Mouse (Mus musculus): Measurements from ENCODE around the gene Rpl3. TPM values are rescaled to one million over a fixed set of nuclear protein-coding genes. Genes with fewer than 3 reads are reported as not detected.

The Rpl3 gene
- polyA plus RNA-seq, 1 experiment from 2014 or later: 1,049 TPM

- no peak overlapping the region for H3K4me3 ChIP-seq (ENCODE audit: low read length)
- 90% methylated on average over 6 of the region's 6 CpGs for WGBS
- H3K4me1 ChIP-seq (replicated peaks; ENCODE audit: control insufficient read depth, insufficient read depth, low read length): no peaks in the 10 kb centered on the region
- no peak overlapping the region for H3K27ac ChIP-seq (ENCODE audit: low read length)
- H3K9ac ChIP-seq (ENCODE audit: low read length): no peak overlapping the region
- no peaks in the 10 kb centered on the region for H3K27me3 ChIP-seq (ENCODE audit: control insufficient read depth, insufficient read depth, low read depth, low read length)
- no peak overlapping the region for H3K4me2 ChIP-seq (ENCODE audit: low read depth, low read length)
- no peaks in the 10 kb centered on the region for H3K36me3 ChIP-seq (ENCODE audit: control insufficient read depth, insufficient read depth, low read length)
- ATAC-seq (ENCODE audit: low read depth): no peak
- H3K9me3 ChIP-seq (ENCODE audit: control insufficient read depth, low read length): no peaks in the 10 kb centered on the region
Observed at GRCm38 (mm10) chr15:80119076-80119475, 27.4 kb upstream of the Rpl3 start.

- WGBS: 59% methylated on average over 8 of the region's 8 CpGs
- no peak overlapping the region for H3K4me2 ChIP-seq (ENCODE audit: low read depth, low read length)
- no peak overlapping the region for H3K27ac ChIP-seq (ENCODE audit: low read length)
- H3K9me3 ChIP-seq (ENCODE audit: control insufficient read depth, low read length): no peaks in the 10 kb centered on the region
- no peaks in the 10 kb centered on the region for H3K4me1 ChIP-seq (replicated peaks; ENCODE audit: control insufficient read depth, insufficient read depth, low read length)
- no peaks in the 10 kb centered on the region for H3K36me3 ChIP-seq (ENCODE audit: control insufficient read depth, insufficient read depth, low read length)
- no peak overlapping the region for H3K4me3 ChIP-seq (ENCODE audit: low read length)
- no peaks in the 10 kb centered on the region for H3K27me3 ChIP-seq (ENCODE audit: control insufficient read depth, insufficient read depth, low read depth, low read length)
- H3K9ac ChIP-seq (ENCODE audit: low read length): no peak overlapping the region
- no peak for ATAC-seq (ENCODE audit: low read depth)
Observed at GRCm38 (mm10) chr15:80117154-80117553, 25.5 kb upstream of the Rpl3 start.

- H3K27me3 ChIP-seq (ENCODE audit: control insufficient read depth, insufficient read depth, low read depth, low read length): no peaks in the 10 kb centered on the region
- H3K27ac ChIP-seq (ENCODE audit: low read length): no peak overlapping the region
- ATAC-seq (ENCODE audit: low read depth): no peak
- H3K4me3 ChIP-seq (ENCODE audit: low read length): no peak overlapping the region
- WGBS: 57% methylated on average over 13 of the region's 13 CpGs
- no peaks in the 10 kb centered on the region for H3K9me3 ChIP-seq (ENCODE audit: control insufficient read depth, low read length)
- H3K36me3 ChIP-seq (ENCODE audit: control insufficient read depth, insufficient read depth, low read length): no peaks in the 10 kb centered on the region
- H3K9ac ChIP-seq (ENCODE audit: low read length): no peak overlapping the region
- peak overlapping the region; percentile 13; the same call in 1 of the 2 replicates for H3K4me2 ChIP-seq (ENCODE audit: low read depth, low read length)
- H3K4me1 ChIP-seq (replicated peaks; ENCODE audit: control insufficient read depth, insufficient read depth, low read length): no peaks in the 10 kb centered on the region
Observed at GRCm38 (mm10) chr15:80115866-80116794, 24.5 kb upstream of the Rpl3 start.

GRCm38 (mm10) chr15:80115256-80115655 is 23.6 kb upstream of the Rpl3 start:
- H3K9ac ChIP-seq (ENCODE audit: low read length): no peak overlapping the region
- H3K27ac ChIP-seq (ENCODE audit: low read length): no peak overlapping the region
- no peaks in the 10 kb centered on the region for H3K4me1 ChIP-seq (replicated peaks; ENCODE audit: control insufficient read depth, insufficient read depth, low read length)
- H3K4me3 ChIP-seq (ENCODE audit: low read length): no peak overlapping the region
- 49% methylated on average over 5 of the region's 5 CpGs for WGBS
- peak overlapping the region; percentile 13; the same call in 1 of the 2 replicates for H3K4me2 ChIP-seq (ENCODE audit: low read depth, low read length)
- H3K9me3 ChIP-seq (ENCODE audit: control insufficient read depth, low read length): no peaks in the 10 kb centered on the region
- no peaks in the 10 kb centered on the region for H3K27me3 ChIP-seq (ENCODE audit: control insufficient read depth, insufficient read depth, low read depth, low read length)
- no peak for ATAC-seq (ENCODE audit: low read depth)
- H3K36me3 ChIP-seq (ENCODE audit: control insufficient read depth, insufficient read depth, low read length): no peaks in the 10 kb centered on the region

GRCm38 (mm10) chr15:80114414-80114813 is 22.7 kb upstream of the Rpl3 start:
- no peak overlapping the region for H3K4me2 ChIP-seq (ENCODE audit: low read depth, low read length)
- WGBS: 81% methylated on average over 7 of the region's 7 CpGs
- H3K4me3 ChIP-seq (ENCODE audit: low read length): no peak overlapping the region
- no peaks in the 10 kb centered on the region for H3K4me1 ChIP-seq (replicated peaks; ENCODE audit: control insufficient read depth, insufficient read depth, low read length)
- H3K9ac ChIP-seq (ENCODE audit: low read length): no peak overlapping the region
- H3K9me3 ChIP-seq (ENCODE audit: control insufficient read depth, low read length): no peaks in the 10 kb centered on the region
- no peaks in the 10 kb centered on the region for H3K27me3 ChIP-seq (ENCODE audit: control insufficient read depth, insufficient read depth, low read depth, low read length)
- H3K36me3 ChIP-seq (ENCODE audit: control insufficient read depth, insufficient read depth, low read length): no peaks in the 10 kb centered on the region
- ATAC-seq (ENCODE audit: low read depth): no peak
- H3K27ac ChIP-seq (ENCODE audit: low read length): no peak overlapping the region

- Histone ChIP-seq H3K27me3 (ENCODE audit: control insufficient read depth, insufficient read depth, low read depth, low read length) (no peaks in the 10 kb centered on the region), H3K4me1 (replicated peaks; ENCODE audit: control insufficient read depth, insufficient read depth, low read length) (no peaks in the 10 kb centered on the region), H3K36me3 (ENCODE audit: control insufficient read depth, insufficient read depth, low read length) (no peaks in the 10 kb centered on the region), H3K27ac (ENCODE audit: low read length) (no peak overlapping the region), H3K9ac (ENCODE audit: low read length) (no peak overlapping the region), H3K9me3 (ENCODE audit: control insufficient read depth, low read length) (no peaks in the 10 kb centered on the region), H3K4me3 (ENCODE audit: low read length) (no peak overlapping the region), H3K4me2 (ENCODE audit: low read depth, low read length) (no peak overlapping the region)
- 31% methylated on average over 2 of the region's 2 CpGs for WGBS
- no peak for ATAC-seq (ENCODE audit: low read depth)
Observed at GRCm38 (mm10) chr15:80112499-80112898, 20.8 kb upstream of the Rpl3 start.

GRCm38 (mm10) chr15:80111436-80111835 is 19.8 kb upstream of the Rpl3 start:
- no peaks in the 10 kb centered on the region for H3K4me1 ChIP-seq (replicated peaks; ENCODE audit: control insufficient read depth, insufficient read depth, low read length)
- H3K27ac ChIP-seq (ENCODE audit: low read length): no peak overlapping the region
- H3K9ac ChIP-seq (ENCODE audit: low read length): no peak overlapping the region
- 72% methylated on average over 12 of the region's 12 CpGs for WGBS
- no peaks in the 10 kb centered on the region for H3K36me3 ChIP-seq (ENCODE audit: control insufficient read depth, insufficient read depth, low read length)
- no peak overlapping the region for H3K4me2 ChIP-seq (ENCODE audit: low read depth, low read length)
- no peak for ATAC-seq (ENCODE audit: low read depth)
- no peaks in the 10 kb centered on the region for H3K9me3 ChIP-seq (ENCODE audit: control insufficient read depth, low read length)
- no peak overlapping the region for H3K4me3 ChIP-seq (ENCODE audit: low read length)
- no peaks in the 10 kb centered on the region for H3K27me3 ChIP-seq (ENCODE audit: control insufficient read depth, insufficient read depth, low read depth, low read length)

GRCm38 (mm10) chr15:80107575-80107974 is 15.9 kb upstream of the Rpl3 start:
- Histone ChIP-seq H3K27me3 (ENCODE audit: control insufficient read depth, insufficient read depth, low read depth, low read length) (no peaks in the 10 kb centered on the region), H3K4me2 (ENCODE audit: low read depth, low read length) (no peak overlapping the region), H3K9ac (ENCODE audit: low read length) (no peak overlapping the region), H3K9me3 (ENCODE audit: control insufficient read depth, low read length) (no peaks in the 10 kb centered on the region), H3K27ac (ENCODE audit: low read length) (no peak overlapping the region), H3K4me1 (replicated peaks; ENCODE audit: control insufficient read depth, insufficient read depth, low read length) (no peaks in the 10 kb centered on the region), H3K36me3 (ENCODE audit: control insufficient read depth, insufficient read depth, low read length) (no peaks in the 10 kb centered on the region), H3K4me3 (ENCODE audit: low read length) (no peak overlapping the region)
- 86% methylated on average over 3 of the region's 3 CpGs for WGBS
- ATAC-seq (ENCODE audit: low read depth): no peak

DNA sequence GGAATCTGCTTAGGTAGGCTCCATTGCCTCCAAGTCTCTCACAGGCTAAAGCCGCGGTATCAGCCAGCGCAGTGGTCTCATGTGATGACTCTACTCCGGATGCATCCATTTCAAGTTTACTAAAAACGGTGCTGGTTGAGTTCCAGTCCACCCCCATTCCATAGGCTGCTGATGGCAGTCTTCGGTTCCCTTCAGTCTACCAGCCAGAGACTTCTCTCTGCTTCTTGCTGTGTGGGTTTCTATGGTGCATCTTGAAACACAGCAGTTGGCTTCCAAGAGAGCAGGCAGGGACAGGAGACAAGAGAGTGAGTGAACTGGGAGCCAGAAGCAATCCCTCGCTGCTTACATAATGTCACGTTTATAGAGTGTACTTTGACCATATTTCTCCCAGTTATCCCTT is 15.5 kb upstream of the Rpl3 start:
- H3K9ac ChIP-seq (ENCODE audit: low read length): no peak overlapping the region
- no peaks in the 10 kb centered on the region for H3K36me3 ChIP-seq (ENCODE audit: control insufficient read depth, insufficient read depth, low read length)
- H3K9me3 ChIP-seq (ENCODE audit: control insufficient read depth, low read length): no peaks in the 10 kb centered on the region
- H3K4me3 ChIP-seq (ENCODE audit: low read length): no peak overlapping the region
- no peak overlapping the region for H3K4me2 ChIP-seq (ENCODE audit: low read depth, low read length)
- no peak for ATAC-seq (ENCODE audit: low read depth)
- H3K4me1 ChIP-seq (replicated peaks; ENCODE audit: control insufficient read depth, insufficient read depth, low read length): no peaks in the 10 kb centered on the region
- no peak overlapping the region for H3K27ac ChIP-seq (ENCODE audit: low read length)
- 90% methylated on average over 8 of the region's 8 CpGs for WGBS
- no peaks in the 10 kb centered on the region for H3K27me3 ChIP-seq (ENCODE audit: control insufficient read depth, insufficient read depth, low read depth, low read length)

Data from lung, embryonic 16.5 days (tissue).